Mouse (Mus musculus): ENCODE measurements at regions not wholly inside any gene's neighbourhood (a gene's known extent, or its start where the extent isn't known, plus 50 kb on each side); places are given as distances from the start of the nearest gene placed in this dataset.

DNA sequence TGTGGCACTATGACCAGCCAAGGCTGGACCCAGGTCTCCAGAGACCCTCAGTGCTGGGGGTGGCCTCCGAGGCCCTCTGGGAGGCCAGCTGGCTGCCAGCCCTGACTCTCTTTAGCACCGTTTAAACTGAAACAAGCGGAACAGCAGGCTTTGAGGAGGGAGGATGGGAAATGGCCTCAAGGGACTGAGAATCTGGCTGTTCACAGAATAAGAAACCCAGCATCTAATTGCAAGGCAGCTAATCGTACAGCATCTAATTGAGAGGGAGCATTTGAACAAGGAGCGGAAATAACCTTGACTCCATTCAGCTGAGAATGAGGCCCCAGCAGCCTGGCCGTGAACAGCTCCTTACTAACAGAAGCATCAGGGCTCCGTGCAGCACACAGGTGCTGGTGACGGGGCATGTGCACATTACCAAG, 129.2 kb upstream of the Nabp1 start:
- 18% methylated on average over 8 of the region's 8 CpGs for WGBS
- no peaks in the 10 kb centered on the region for H3K36me3 ChIP-seq (ENCODE audit: control insufficient read depth, insufficient read depth, low read length)
- H3K9ac ChIP-seq (ENCODE audit: low read length) = no peak overlapping the region
- DNase-seq (ENCODE audit: low spot score) (peak; percentile 53), ATAC-seq (ENCODE audit: insufficient number of reproducible peaks, low FRiP score, low TSS enrichment, low read depth) (no peak; the same call in 1 of the 2 replicates)
- 0 out of 2 replicates have a peak, but pooled peaks cover 3% of the 10 kb centered on the region for H3K4me1 ChIP-seq (ENCODE audit: control insufficient read depth, insufficient read depth, low read length)
- H3K27ac ChIP-seq (replicated peaks; ENCODE audit: low read depth, low read length) = no peak overlapping the region
- H3K27me3 ChIP-seq (ENCODE audit: control insufficient read depth, insufficient read depth, low read length) = no peaks in the 10 kb centered on the region
- no peak overlapping the region for H3K4me2 ChIP-seq (ENCODE audit: low read depth, severe bottlenecking)
- H3K9me3 ChIP-seq (ENCODE audit: control insufficient read depth, low read length) = no peaks in the 10 kb centered on the region
- H3K4me3 ChIP-seq (ENCODE audit: low read depth, low read length) = no peak overlapping the region

DNA sequence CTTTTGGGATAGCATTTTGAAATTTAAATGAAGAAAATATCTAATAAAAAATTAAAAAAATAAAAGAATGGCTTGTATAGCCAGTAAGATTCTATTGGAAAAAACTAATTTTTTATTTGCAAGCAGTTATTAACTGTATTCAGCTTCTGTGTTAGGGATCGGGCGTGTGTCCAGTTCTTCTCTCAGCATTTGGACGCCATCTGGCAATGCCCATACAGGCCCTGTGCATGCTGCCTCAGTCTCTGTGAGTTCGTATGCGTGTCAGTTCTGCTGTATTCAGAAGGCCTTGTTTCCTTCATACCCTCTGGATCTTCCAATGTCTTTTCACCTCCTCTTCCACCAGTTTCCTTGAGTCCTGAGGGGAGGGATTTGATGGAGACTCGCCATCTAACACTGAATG, 123.8 kb upstream of the Nabp1 start:
- Histone ChIP-seq H3K4me2 (ENCODE audit: low read depth, severe bottlenecking) (no peak overlapping the region), H3K27ac (replicated peaks; ENCODE audit: low read depth, low read length) (no peak overlapping the region), H3K4me1 (ENCODE audit: control insufficient read depth, insufficient read depth, low read length) (no peaks in the 10 kb centered on the region), H3K36me3 (ENCODE audit: control insufficient read depth, insufficient read depth, low read length) (no peaks in the 10 kb centered on the region), H3K9ac (ENCODE audit: low read length) (no peak overlapping the region), H3K27me3 (ENCODE audit: control insufficient read depth, insufficient read depth, low read length) (no peaks in the 10 kb centered on the region), H3K9me3 (ENCODE audit: control insufficient read depth, low read length) (no peaks in the 10 kb centered on the region), H3K4me3 (ENCODE audit: low read depth, low read length) (no peak overlapping the region)
- ATAC-seq (ENCODE audit: insufficient number of reproducible peaks, low FRiP score, low TSS enrichment, low read depth) (no peak), DNase-seq (ENCODE audit: low spot score) (no peak)
- 91% methylated on average over 6 of the region's 6 CpGs for WGBS

DNA sequence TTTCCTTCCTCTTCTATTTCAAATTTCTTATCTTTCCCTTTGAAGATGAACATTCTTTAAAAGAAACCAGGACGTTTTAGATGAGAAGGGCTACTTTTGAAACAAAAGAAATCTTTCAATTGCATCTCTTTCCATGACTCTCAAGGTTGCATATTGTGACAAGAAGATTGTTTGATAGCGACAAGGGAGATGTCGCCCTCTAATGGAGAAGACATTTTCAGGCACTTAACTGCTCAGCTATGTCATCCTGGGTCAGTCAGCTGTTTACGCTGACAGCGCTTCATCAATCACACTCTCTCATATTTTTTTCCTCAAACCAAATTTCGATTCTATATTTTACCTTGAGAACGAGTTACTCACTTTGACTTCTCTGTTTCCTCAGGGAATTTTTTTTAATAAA, 122.2 kb upstream of the Nabp1 start:
- DNase-seq (ENCODE audit: low spot score) (no peak), ATAC-seq (ENCODE audit: insufficient number of reproducible peaks, low FRiP score, low TSS enrichment, low read depth) (no peak)
- no peaks in the 10 kb centered on the region for H3K36me3 ChIP-seq (ENCODE audit: control insufficient read depth, insufficient read depth, low read length)
- H3K4me2 ChIP-seq (ENCODE audit: low read depth, severe bottlenecking) = no peak overlapping the region
- H3K27ac ChIP-seq (replicated peaks; ENCODE audit: low read depth, low read length) = no peak overlapping the region
- H3K27me3 ChIP-seq (ENCODE audit: control insufficient read depth, insufficient read depth, low read length) = no peaks in the 10 kb centered on the region
- H3K9ac ChIP-seq (ENCODE audit: low read length) = no peak overlapping the region
- no peaks in the 10 kb centered on the region for H3K4me1 ChIP-seq (ENCODE audit: control insufficient read depth, insufficient read depth, low read length)
- no peak overlapping the region for H3K4me3 ChIP-seq (ENCODE audit: low read depth, low read length)
- 34% methylated on average over 7 of the region's 7 CpGs for WGBS
- H3K9me3 ChIP-seq (ENCODE audit: control insufficient read depth, low read length) = no peaks in the 10 kb centered on the region

DNA sequence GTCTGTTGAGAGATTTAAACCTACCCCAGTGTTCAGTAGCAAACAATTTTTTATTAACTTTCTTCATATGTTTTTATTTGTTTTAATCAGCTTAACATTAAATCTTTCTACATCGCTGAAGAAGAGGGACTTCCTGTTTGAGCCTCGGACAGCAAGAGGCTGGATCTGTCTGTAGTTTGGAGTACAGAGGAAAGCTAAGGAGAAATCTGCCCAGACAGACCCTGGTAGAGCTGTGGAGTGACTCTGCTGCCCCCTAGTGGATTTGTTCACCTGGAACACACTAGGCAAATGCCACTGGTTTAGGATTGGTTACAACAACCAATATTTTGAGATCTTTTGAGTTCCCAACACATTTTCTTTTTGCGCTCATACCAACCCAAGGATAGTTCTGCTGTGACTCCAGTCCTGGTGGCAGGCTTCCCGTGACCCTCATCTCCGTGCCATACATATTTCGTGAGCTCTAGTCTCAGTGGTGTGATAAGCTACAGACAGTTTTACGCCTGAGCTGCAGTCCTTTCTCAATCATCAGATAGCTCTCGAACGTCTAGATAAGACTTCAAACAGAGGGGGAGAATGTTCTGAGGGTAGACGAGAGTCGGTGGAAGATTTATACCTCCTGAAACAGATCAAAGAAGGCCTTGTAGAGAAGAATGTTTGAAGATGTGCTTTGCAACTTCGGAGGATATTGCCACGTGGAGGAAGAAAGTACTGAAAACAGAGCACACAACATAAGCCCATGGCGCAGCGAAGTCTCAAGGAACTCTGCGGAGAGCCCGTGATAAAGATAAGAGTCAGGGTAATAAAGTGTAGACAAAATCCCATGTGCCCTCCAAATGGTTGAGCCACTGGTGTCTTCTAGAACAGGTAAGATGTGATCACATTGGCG, 119.0 kb upstream of the Nabp1 start:
- DNase-seq (ENCODE audit: low spot score) = peak; percentile 92
- H3K4me2 ChIP-seq (ENCODE audit: low read depth, severe bottlenecking) = no peak overlapping the region; the same call in 1 of the 2 replicates
- no peak overlapping the region for H3K9ac ChIP-seq (ENCODE audit: low read length)
- ATAC-seq (ENCODE audit: insufficient number of reproducible peaks, low FRiP score, low TSS enrichment, low read depth) = peak; percentile 79; the same call in 1 of the 2 replicates
- H3K4me1 ChIP-seq (ENCODE audit: control insufficient read depth, insufficient read depth, low read length) = peaks cover 5% of the 10 kb centered on the region; the same call in 1 of the 2 replicates
- no peaks in the 10 kb centered on the region for H3K9me3 ChIP-seq (ENCODE audit: control insufficient read depth, low read length)
- 22% methylated on average over 18 of the region's 18 CpGs for WGBS
- H3K36me3 ChIP-seq (ENCODE audit: control insufficient read depth, insufficient read depth, low read length) = no peaks in the 10 kb centered on the region
- no peak overlapping the region for H3K27ac ChIP-seq (replicated peaks; ENCODE audit: low read depth, low read length)
- H3K4me3 ChIP-seq (ENCODE audit: low read depth, low read length) = no peak overlapping the region
- H3K27me3 ChIP-seq (ENCODE audit: control insufficient read depth, insufficient read depth, low read length) = no peaks in the 10 kb centered on the region

DNA sequence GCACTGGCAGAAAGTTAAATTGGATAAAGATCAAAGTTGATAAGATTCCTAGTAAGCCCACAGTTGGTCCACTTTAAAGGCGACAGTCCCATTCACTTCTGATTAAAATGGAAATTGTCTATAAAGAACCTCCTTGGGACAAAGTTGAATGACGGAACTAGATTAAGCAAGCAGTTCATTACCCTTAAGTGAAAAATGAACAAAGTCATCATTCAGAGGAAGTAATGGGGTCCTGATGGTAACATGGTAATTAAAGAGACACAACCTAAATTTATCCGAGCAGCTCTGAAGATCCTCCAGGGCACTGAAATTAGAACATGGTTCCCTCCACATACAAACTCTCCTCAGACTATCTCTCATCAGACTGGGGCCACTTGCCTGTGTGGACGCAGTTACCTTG, 116.4 kb upstream of the Nabp1 start:
- ATAC-seq (ENCODE audit: insufficient number of reproducible peaks, low FRiP score, low TSS enrichment, low read depth) (no peak), DNase-seq (ENCODE audit: low spot score) (no peak)
- Histone ChIP-seq H3K4me3 (ENCODE audit: low read depth, low read length) (no peak overlapping the region), H3K27ac (replicated peaks; ENCODE audit: low read depth, low read length) (no peak overlapping the region), H3K9ac (ENCODE audit: low read length) (no peak overlapping the region), H3K4me2 (ENCODE audit: low read depth, severe bottlenecking) (no peak overlapping the region), H3K36me3 (ENCODE audit: control insufficient read depth, insufficient read depth, low read length) (no peaks in the 10 kb centered on the region), H3K4me1 (ENCODE audit: control insufficient read depth, insufficient read depth, low read length) (peaks cover 5% of the 10 kb centered on the region; the same call in 1 of the 2 replicates), H3K9me3 (ENCODE audit: control insufficient read depth, low read length) (no peaks in the 10 kb centered on the region), H3K27me3 (ENCODE audit: control insufficient read depth, insufficient read depth, low read length) (no peaks in the 10 kb centered on the region)
- 81% methylated on average over 4 of the region's 4 CpGs for WGBS

DNA sequence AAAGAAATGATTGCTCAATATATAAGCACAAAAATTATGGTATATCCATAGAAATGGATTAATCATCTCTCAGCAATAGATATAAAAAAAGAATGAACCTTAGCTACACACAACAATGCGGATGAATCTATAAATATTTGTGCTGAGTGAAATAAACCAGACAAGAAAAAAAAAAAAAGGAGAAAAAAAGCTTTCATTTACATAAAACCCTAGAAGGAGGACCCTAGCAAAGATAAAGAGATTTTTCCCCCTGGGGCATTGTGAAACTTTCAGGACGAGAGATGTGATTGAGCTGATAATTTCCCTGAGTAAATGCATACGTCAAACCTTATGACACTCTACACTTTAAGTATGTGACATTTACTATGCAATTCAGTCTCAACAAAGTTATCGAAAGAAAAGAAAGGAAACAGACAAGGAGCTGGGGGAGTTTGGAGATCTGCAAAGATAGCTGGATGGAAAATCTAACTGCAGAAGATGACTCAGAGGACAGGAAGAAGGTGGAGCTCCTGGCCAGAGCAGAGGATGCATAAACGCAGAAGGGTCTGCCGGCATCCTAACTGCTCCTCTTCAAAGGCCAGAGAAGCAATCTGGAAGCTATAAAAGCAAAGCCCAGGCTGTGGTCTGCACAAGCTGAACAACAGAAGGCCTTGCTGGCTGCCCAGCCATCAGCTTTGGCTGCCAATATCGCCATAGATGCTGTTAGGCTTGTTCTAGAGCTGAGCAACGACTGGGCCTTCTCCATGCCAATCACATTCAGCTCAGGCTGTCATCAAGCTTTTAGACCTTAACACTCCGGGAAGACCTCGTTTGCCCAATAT, 115.6 kb upstream of the Nabp1 start:
- WGBS = 36% methylated on average over 10 of the region's 10 CpGs
- Histone ChIP-seq H3K27me3 (ENCODE audit: control insufficient read depth, insufficient read depth, low read length) (no peaks in the 10 kb centered on the region), H3K9me3 (ENCODE audit: control insufficient read depth, low read length) (no peaks in the 10 kb centered on the region), H3K4me3 (ENCODE audit: low read depth, low read length) (no peak overlapping the region), H3K36me3 (ENCODE audit: control insufficient read depth, insufficient read depth, low read length) (no peaks in the 10 kb centered on the region), H3K4me2 (ENCODE audit: low read depth, severe bottlenecking) (no peak overlapping the region), H3K4me1 (ENCODE audit: control insufficient read depth, insufficient read depth, low read length) (peaks cover 5% of the 10 kb centered on the region; the same call in 1 of the 2 replicates), H3K27ac (replicated peaks; ENCODE audit: low read depth, low read length) (no peak overlapping the region), H3K9ac (ENCODE audit: low read length) (no peak overlapping the region)
- DNase-seq (ENCODE audit: low spot score) = peak; percentile 30
- ATAC-seq (ENCODE audit: insufficient number of reproducible peaks, low FRiP score, low TSS enrichment, low read depth) = no peak

DNA sequence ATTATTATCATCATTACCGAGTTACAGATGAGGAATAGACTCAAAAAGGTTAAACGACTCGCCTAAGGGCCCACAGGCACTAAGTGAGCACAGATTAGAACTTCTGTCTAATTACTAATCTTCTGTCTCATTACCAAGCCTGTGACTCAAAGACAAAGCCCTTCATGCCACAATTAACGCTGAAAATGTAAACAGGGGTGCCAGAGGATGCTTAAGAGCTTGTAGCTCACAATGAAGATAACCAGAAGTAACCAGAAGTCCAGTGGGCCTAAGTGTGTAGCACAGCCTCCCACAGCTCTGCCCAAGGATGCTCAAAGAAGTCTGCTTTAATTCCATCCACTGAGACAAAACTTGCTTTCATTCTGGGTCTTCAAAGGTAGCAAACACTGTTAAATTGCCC, 113.7 kb upstream of the Nabp1 start:
- Histone ChIP-seq H3K4me3 (ENCODE audit: low read depth, low read length) (no peak overlapping the region), H3K36me3 (ENCODE audit: control insufficient read depth, insufficient read depth, low read length) (no peaks in the 10 kb centered on the region), H3K9ac (ENCODE audit: low read length) (no peak overlapping the region), H3K27me3 (ENCODE audit: control insufficient read depth, insufficient read depth, low read length) (no peaks in the 10 kb centered on the region), H3K27ac (replicated peaks; ENCODE audit: low read depth, low read length) (no peak overlapping the region), H3K4me2 (ENCODE audit: low read depth, severe bottlenecking) (no peak overlapping the region), H3K4me1 (ENCODE audit: control insufficient read depth, insufficient read depth, low read length) (peaks cover 5% of the 10 kb centered on the region; the same call in 1 of the 2 replicates), H3K9me3 (ENCODE audit: control insufficient read depth, low read length) (no peaks in the 10 kb centered on the region)
- DNase-seq (ENCODE audit: low spot score) (no peak), ATAC-seq (ENCODE audit: insufficient number of reproducible peaks, low FRiP score, low TSS enrichment, low read depth) (no peak)
- 15% methylated on average over 4 of the region's 4 CpGs for WGBS

DNA sequence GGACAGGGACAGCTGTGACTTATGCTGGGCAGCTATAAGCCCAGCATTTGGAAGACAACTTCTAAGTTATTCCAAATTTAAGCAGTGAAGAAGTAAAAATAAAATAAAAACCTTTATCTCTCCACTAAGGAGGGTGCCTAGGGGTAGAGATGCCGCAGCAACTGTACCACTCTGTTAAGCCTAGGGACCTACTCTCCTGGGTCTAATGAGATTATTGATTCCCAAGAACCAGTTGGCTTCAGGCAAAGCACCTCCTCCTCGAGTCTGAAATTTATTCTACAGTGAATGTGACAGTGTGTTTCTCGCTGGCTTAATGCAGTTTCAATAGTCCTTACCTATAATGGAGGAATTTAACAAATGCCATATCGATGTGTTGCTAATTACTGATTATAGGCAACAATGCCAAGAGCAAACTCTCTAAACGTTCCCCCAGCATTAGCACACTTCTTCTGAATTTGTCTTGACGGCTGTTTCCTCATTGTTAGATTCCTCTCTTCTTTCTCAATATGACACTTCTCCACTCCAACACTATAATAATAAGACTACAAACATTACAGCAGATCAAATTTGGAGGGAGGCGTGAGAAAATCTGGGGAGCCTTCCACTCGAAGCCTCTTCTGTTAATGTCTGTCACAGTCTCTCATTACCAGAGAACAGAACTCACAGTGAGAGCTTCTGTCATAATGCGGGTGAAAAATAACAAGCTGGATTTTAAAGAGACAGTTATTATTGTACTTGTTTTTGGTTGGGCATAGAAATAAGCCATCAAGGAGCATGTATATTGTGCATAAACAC, 112.6 kb upstream of the Nabp1 start:
- DNase-seq (ENCODE audit: low spot score) (no peak), ATAC-seq (ENCODE audit: insufficient number of reproducible peaks, low FRiP score, low TSS enrichment, low read depth) (no peak)
- H3K9ac ChIP-seq (ENCODE audit: low read length) = no peak overlapping the region
- H3K4me1 ChIP-seq (ENCODE audit: control insufficient read depth, insufficient read depth, low read length) = peaks cover 5% of the 10 kb centered on the region; the same call in 1 of the 2 replicates
- no peaks in the 10 kb centered on the region for H3K9me3 ChIP-seq (ENCODE audit: control insufficient read depth, low read length)
- no peaks in the 10 kb centered on the region for H3K36me3 ChIP-seq (ENCODE audit: control insufficient read depth, insufficient read depth, low read length)
- no peak overlapping the region for H3K27ac ChIP-seq (replicated peaks; ENCODE audit: low read depth, low read length)
- no peaks in the 10 kb centered on the region for H3K27me3 ChIP-seq (ENCODE audit: control insufficient read depth, insufficient read depth, low read length)
- WGBS = 77% methylated on average over 9 of the region's 9 CpGs
- H3K4me2 ChIP-seq (ENCODE audit: low read depth, severe bottlenecking) = no peak overlapping the region
- H3K4me3 ChIP-seq (ENCODE audit: low read depth, low read length) = no peak overlapping the region
